Mouse (Mus musculus) G1E (cell line): ENCODE measurements at regions not wholly inside any gene's neighbourhood (a gene's known extent, or its start where the extent isn't known, plus 50 kb on each side); places are given as distances from the start of the nearest gene placed in this dataset.

Experiments used
- ATAC-seq: 2 replicates; pipeline ENCODE4 v1.8.0; 2016; ENCODE audit warnings: mild to moderate bottlenecking; ENCODE audit not compliant: insufficient number of reproducible peaks, poor library complexity, low FRiP score, severe bottlenecking; ENCODE audit errors: extremely low read depth
- DNase-seq: peaks from one replicate; pipeline ENCODE4 v3.0.0; 2012; ENCODE audit warnings: low spot score
- H3K27me3 ChIP-seq: 2 replicates; pipeline ENCODE4 v1.6.1; 2012; ENCODE audit warnings: mild to moderate bottlenecking, low read length, inconsistent platforms; ENCODE audit not compliant: insufficient read depth
- H3K36me3 ChIP-seq: replicated peaks from 2 replicates; pipeline ENCODE3; 2012; ENCODE audit warnings: mild to moderate bottlenecking, inconsistent platforms
- H3K4me1 ChIP-seq: 2 replicates; pipeline ENCODE4 v1.6.1; 2012; ENCODE audit warnings: low read depth, low read length, inconsistent platforms, mixed read lengths; ENCODE audit not compliant: insufficient read depth
- H3K4me3 ChIP-seq: 2 replicates; pipeline ENCODE4 v1.5.1; 2012; ENCODE audit warnings: low read depth, mild to moderate bottlenecking, inconsistent platforms, low read length, moderate library complexity, mixed read lengths
- H3K9me3 ChIP-seq: replicated peaks from 2 replicates; pipeline ENCODE4 v1.6.1; 2012; ENCODE audit warnings: inconsistent platforms
- CTCF ChIP-seq: IDR thresholded peaks from 2 replicates; pipeline ENCODE4 v1.5.1; 2012; ENCODE audit warnings: low read depth, low read length, inconsistent platforms, mixed read lengths
- GATA1 ChIP-seq: IDR thresholded peaks from 2 replicates; pipeline ENCODE4 v1.6.1; 2012; ENCODE audit warnings: borderline replicate concordance, low read length, inconsistent platforms, mixed read lengths
- GATA2 ChIP-seq: IDR thresholded peaks from 2 replicates; pipeline ENCODE4 v1.6.1; 2012; ENCODE audit warnings: low read depth, low read length, inconsistent platforms, borderline replicate concordance
- POLR2AphosphoS5 ChIP-seq: IDR thresholded peaks from 2 replicates; pipeline ENCODE4 v1.6.1; 2012; ENCODE audit warnings: low read depth, low read length, inconsistent platforms; ENCODE audit not compliant: insufficient replicate concordance
- TAL1 ChIP-seq: conservative IDR thresholded peaks from 2 replicates; pipeline ENCODE4 v1.6.1; 2012; ENCODE audit warnings: low read depth, low read length, inconsistent platforms, mixed read lengths

DNA sequence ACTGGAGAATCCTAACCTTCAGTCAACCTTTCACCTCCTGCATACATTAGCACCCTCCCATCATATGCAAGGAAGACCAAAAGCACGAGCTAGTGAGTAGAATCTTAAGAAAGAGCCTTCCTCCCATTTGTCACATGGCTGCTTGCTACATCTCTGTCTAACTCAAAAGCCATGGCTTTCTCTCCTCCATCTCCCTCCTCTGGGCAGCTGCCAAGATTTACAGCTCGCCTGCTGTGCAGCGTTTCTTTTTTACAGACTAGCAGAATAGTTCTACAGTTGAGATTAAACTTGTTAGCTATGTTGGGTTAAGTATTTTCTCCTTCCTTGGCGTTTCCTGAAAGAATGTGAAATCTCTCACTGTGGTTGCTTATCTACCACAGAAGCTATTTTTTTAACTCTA lies 168.3 kb upstream of the Mctp2 start:
- TF ChIP-seq CTCF (no peak), GATA2 (no peak)
- no peak for ATAC-seq
- H3K4me3 ChIP-seq = no peak overlapping the region
- H3K9me3 ChIP-seq = peaks cover 6% of the 10 kb centered on the region
- no peaks in the 10 kb centered on the region for H3K27me3 ChIP-seq
- no peak for DNase-seq
- no peaks in the 10 kb centered on the region for H3K4me1 ChIP-seq
- H3K36me3 ChIP-seq = no peaks in the 10 kb centered on the region

- H3K36me3 ChIP-seq = no peaks in the 10 kb centered on the region
- ATAC-seq (no peak), DNase-seq (no peak)
- peaks cover 18% of the 10 kb centered on the region for H3K9me3 ChIP-seq
- TF ChIP-seq GATA2 (no peak), TAL1 (no peak), GATA1 (no peak), POLR2AphosphoS5 (no peak)
- no peak overlapping the region for H3K4me3 ChIP-seq
- no peaks in the 10 kb centered on the region for H3K4me1 ChIP-seq
- H3K27me3 ChIP-seq = no peaks in the 10 kb centered on the region
Measured at GRCm38 (mm10) chr7:72478936-72479335, 172.5 kb upstream of the Mctp2 start.

DNA sequence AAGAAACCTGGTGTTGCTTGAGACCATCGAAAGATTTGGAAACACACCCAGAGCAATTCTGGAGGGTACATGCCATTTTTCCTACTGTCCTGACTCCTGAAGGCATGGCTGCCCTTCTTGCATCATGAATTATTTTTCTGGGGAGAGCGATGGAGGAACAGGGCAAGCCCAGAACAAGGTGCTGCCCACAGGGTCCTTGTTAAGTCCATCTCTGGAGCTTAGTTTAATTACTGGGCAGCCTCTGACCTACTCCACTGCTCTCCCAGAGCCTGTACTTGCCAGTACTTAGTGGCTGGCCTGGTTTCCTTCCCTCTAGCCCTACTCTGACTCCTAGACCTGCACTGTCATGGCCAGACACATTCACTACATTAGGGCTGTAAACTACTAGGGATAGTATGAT lies 174.9 kb upstream of the Mctp2 start:
- no peak for ATAC-seq
- no peak for TF ChIP-seq POLR2AphosphoS5
- no peak for TF ChIP-seq GATA1
- TF ChIP-seq GATA2 = no peak
- TF ChIP-seq TAL1 = no peak
- TF ChIP-seq CTCF = no peak

DNA sequence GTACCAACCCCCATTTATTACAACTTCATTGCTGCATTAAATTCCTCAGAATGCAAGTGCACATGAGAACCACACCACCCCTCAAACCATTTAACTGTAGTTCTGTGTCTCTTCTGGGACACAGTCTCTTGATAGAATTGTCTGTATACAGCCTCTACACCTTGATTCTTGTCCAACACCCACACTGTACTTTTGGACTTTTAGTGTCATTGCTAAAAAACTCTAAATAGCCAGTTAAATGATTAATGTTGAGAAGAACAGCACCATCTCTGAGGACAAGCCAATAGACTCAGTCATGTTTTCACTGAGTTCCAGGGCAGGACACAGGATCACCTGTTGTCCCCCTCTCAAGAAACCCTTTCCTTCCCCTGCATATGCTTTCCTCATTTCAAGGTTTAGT lies 183.8 kb upstream of the Mctp2 start:
- Histone ChIP-seq H3K4me3 (no peak overlapping the region), H3K9me3 (peaks cover 8% of the 10 kb centered on the region), H3K36me3 (no peaks in the 10 kb centered on the region), H3K4me1 (no peaks in the 10 kb centered on the region), H3K27me3 (no peaks in the 10 kb centered on the region)
- TF ChIP-seq GATA2 (no peak), POLR2AphosphoS5 (no peak), TAL1 (no peak), GATA1 (no peak), CTCF (no peak)
- ATAC-seq = no peak
- no peak for DNase-seq

More for the DNA sequence above, 174.9 kb upstream of the Mctp2 start:
- no peaks in the 10 kb centered on the region for H3K36me3 ChIP-seq
- no peak for DNase-seq
- no peaks in the 10 kb centered on the region for H3K27me3 ChIP-seq
- no peaks in the 10 kb centered on the region for H3K4me1 ChIP-seq
- peaks cover 18% of the 10 kb centered on the region for H3K9me3 ChIP-seq
- no peak overlapping the region for H3K4me3 ChIP-seq

GRCm38 (mm10) chr7:72493292-72493691 lies 186.9 kb upstream of the Mctp2 start:
- Histone ChIP-seq H3K4me3 (no peak overlapping the region), H3K36me3 (no peaks in the 10 kb centered on the region), H3K4me1 (no peaks in the 10 kb centered on the region), H3K9me3 (peaks cover 18% of the 10 kb centered on the region), H3K27me3 (no peaks in the 10 kb centered on the region)
- TF ChIP-seq TAL1 (no peak), GATA2 (no peak), POLR2AphosphoS5 (no peak), GATA1 (no peak), CTCF (no peak)
- DNase-seq = no peak
- no peak for ATAC-seq

DNA sequence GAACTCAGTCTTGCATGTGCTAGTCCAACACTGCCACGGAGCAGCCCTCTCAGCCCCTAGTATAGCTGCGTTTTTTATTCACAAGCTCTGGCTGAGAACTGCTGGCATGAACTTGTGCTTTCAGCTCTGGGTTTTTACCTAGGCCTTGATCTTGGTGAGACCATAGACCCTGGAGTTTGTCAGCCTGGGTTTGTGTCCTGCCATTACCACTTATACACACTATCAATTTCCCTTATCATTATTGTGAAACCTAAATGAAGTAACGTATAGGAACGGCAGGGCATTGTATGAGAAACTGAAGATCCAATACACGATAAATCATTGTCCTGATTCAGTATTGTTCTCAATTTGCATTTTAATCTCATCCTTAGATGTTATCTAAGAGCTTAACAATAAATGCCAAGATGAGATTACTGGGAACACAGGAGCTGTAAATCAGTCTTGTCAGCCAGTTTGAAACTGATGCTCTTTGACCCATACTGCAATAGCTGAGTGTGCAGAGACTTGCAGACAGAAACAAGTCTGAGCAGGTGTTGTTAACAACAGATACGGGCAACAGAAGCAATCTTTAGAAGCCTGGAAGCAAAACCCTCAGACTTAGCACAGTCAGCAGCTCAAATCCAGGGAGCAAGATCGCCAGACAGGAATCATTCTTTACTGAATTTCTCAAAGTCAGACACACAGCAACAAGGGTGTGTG lies 190.7 kb upstream of the Mctp2 start:
- DNase-seq = no peak
- H3K4me3 ChIP-seq = no peak overlapping the region
- H3K9me3 ChIP-seq = peaks cover 29% of the 10 kb centered on the region
- TF ChIP-seq POLR2AphosphoS5 = no peak
- no peak for TF ChIP-seq CTCF
- no peak for TF ChIP-seq TAL1
- TF ChIP-seq GATA1 = no peak
- no peak for TF ChIP-seq GATA2
- H3K36me3 ChIP-seq = no peaks in the 10 kb centered on the region
- no peaks in the 10 kb centered on the region for H3K4me1 ChIP-seq
- no peaks in the 10 kb centered on the region for H3K27me3 ChIP-seq
- ATAC-seq = no peak
